Mouse (Mus musculus): Measurements from ENCODE around the gene Tuft1. TPM values are rescaled to one million over a fixed set of nuclear protein-coding genes. Genes with fewer than 3 reads are reported as not detected.
"Not testable (repeated sequence)": the region's sequence is repeated elsewhere in the genome, so short reads cannot be mapped to it uniquely, and the experiment has no call there.

Gene Tuft1
- total and polyA plus RNA-seq, 3 experiments, result 4.0 to 7.4 (median 7.2) TPM

DNA sequence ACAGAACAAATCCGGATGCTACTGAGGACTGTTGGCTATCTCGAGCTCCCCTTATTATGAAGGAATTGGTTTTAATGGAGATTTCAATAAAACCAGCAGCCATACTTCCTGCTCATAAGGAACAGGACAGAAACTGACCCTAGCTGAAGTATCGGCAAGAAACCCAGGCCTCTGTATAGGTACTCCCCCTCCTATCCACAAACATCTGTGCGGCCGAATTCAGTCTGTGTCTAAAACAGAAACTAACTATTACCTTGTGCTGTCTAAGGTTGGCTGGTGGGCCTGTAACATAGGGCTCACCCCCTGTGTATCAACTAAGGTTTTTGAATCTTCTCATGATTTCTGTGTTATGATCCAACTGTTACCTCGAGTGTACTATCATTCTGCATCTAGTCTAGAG is 25.0 kb upstream of the Tuft1 start:
- Histone ChIP-seq H3K4me2 (ENCODE audit: insufficient read depth, low read depth, poor library complexity, severe bottlenecking) (peak overlapping the region; percentile 60; the same call in 1 of the 2 replicates), H3K36me3 (replicated peaks in 1 of 2; ENCODE audit: control insufficient read depth in 1 of 2, insufficient read depth in 1 of 2, low read length in 1 of 2) (no peaks in the 10 kb centered on the region), H3K27me3 (replicated peaks) (no peaks in the 10 kb centered on the region), H3K27ac (ENCODE audit: insufficient read depth, low read depth) (no peak overlapping the region), H3K4me1 (ENCODE audit: control insufficient read depth in 1 of 2, insufficient read depth in 2 of 2) (peaks cover 0 to 15% of the 10 kb centered on the region in 2 experiments; a peak in 2 of 4 replicates), H3K9me3 (replicated peaks; ENCODE audit: low read length) (no peaks in the 10 kb centered on the region), H3K4me3 (replicated peaks in 1 of 3; ENCODE audit: low read depth in 2 of 3, low read length in 2 of 3, poor library complexity in 1 of 3) (no peak overlapping the region), H3K9ac (ENCODE audit: insufficient read depth, low read depth) (0 out of 2 replicates have a peak overlapping the region, but pooled peaks have one; percentile 19), H3K79me2 (replicated peaks; ENCODE audit: control insufficient read depth, extremely low read depth, insufficient read depth, poor library complexity, severe bottlenecking) (no peaks in the 10 kb centered on the region)
- peak; percentile 57 for DNase-seq (ENCODE audit: extremely low read depth)
- TF ChIP-seq CHD2 (IDR thresholded peaks at IDR 0.05; ENCODE audit: low read length) (no peak), PAX5 (IDR thresholded peaks at IDR 0.05; ENCODE audit: low read length) (no peak), E2F4 (IDR thresholded peaks at IDR 0.05; ENCODE audit: insufficient replicate concordance, low read depth, low read length) (no peak), USF1 (IDR thresholded peaks at IDR 0.05; ENCODE audit: low read depth, low read length) (no peak), BHLHE40 (IDR thresholded peaks at IDR 0.05; ENCODE audit: low read depth, low read length) (no peak), ELF1 (IDR thresholded peaks at IDR 0.05; ENCODE audit: low read depth, low read length) (no peak), MXI1 (IDR thresholded peaks at IDR 0.05; ENCODE audit: low read depth, low read length) (no peak), JUN (IDR thresholded peaks at IDR 0.05; ENCODE audit: insufficient read depth, low read depth, low read length) (no peak)
- in situ Hi-C loops (cut with MboI; ENCODE audit: low pct_ligation_motif_present, low pct_unique_long_range_greater_than_20kb, low sequenced_read_pairs) (no loop called here), dilution Hi-C loops (cut with MboI; ENCODE audit: extremely low pct_ligation_motif_present, extremely low pct_unique_long_range_greater_than_20kb, low sequenced_read_pairs) (no loop called here)

DNA sequence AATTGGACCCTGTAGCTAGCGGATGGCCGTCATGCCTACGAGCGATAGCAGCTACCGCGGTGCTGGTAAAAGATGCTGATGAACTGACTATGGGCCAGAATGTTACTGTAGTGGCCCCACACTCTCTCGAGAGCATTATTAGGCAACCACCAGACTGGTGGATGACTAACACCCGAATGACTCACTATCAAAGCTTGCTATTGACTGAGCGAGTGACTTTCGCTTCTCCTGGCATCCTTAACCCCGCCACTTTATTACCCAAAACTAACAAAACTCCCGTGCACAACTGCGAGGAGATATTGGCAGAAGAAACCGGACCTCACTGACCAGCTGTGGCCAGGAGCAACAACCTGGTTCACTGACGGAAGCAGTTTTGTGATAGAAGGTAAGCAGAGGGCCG is 22.1 kb upstream of the Tuft1 start:
- dilution Hi-C loops (cut with MboI; ENCODE audit: extremely low pct_ligation_motif_present, extremely low pct_unique_long_range_greater_than_20kb, low sequenced_read_pairs) (no loop called here), in situ Hi-C loops (cut with MboI; ENCODE audit: low pct_ligation_motif_present, low pct_unique_long_range_greater_than_20kb, low sequenced_read_pairs) (no loop called here)
- Histone ChIP-seq H3K9me3 (replicated peaks; ENCODE audit: low read length) (no peaks in the 10 kb centered on the region), H3K27ac (ENCODE audit: insufficient read depth, low read depth) (no peak overlapping the region), H3K4me1 (ENCODE audit: control insufficient read depth in 1 of 2, insufficient read depth in 2 of 2) (peaks cover 0 to 15% of the 10 kb centered on the region in 2 experiments; a peak in 2 of 4 replicates), H3K4me3 (replicated peaks in 1 of 3; ENCODE audit: low read depth in 2 of 3, low read length in 2 of 3, poor library complexity in 1 of 3) (no peak overlapping the region), H3K9ac (ENCODE audit: insufficient read depth, low read depth) (no peak overlapping the region), H3K36me3 (replicated peaks in 1 of 2; ENCODE audit: control insufficient read depth in 1 of 2, insufficient read depth in 1 of 2, low read length in 1 of 2) (no peaks in the 10 kb centered on the region), H3K79me2 (replicated peaks; ENCODE audit: control insufficient read depth, extremely low read depth, insufficient read depth, poor library complexity, severe bottlenecking) (no peaks in the 10 kb centered on the region), H3K4me2 (ENCODE audit: insufficient read depth, low read depth, poor library complexity, severe bottlenecking) (no peak overlapping the region), H3K27me3 (replicated peaks) (no peaks in the 10 kb centered on the region)
- no peak for DNase-seq (ENCODE audit: extremely low read depth)
- TF ChIP-seq RCOR1 (conservative IDR thresholded peaks at IDR 0.05; ENCODE audit: low read depth, low read length) (no peak), POLR2AphosphoS2 (IDR thresholded peaks at IDR 0.05; ENCODE audit: low read depth, low read length) (no peak), MEF2A (IDR thresholded peaks at IDR 0.05; ENCODE audit: borderline replicate concordance, low read depth, low read length) (no peak), IRF4 (IDR thresholded peaks at IDR 0.05; ENCODE audit: low read depth, low read length) (no peak), SMC3 (IDR thresholded peaks at IDR 0.05; ENCODE audit: low read depth, low read length) (no peak), PAX5 (IDR thresholded peaks at IDR 0.05; ENCODE audit: low read length) (no peak), JUND (conservative IDR thresholded peaks at IDR 0.05; ENCODE audit: low read depth, low read length) (no peak), USF2 (conservative IDR thresholded peaks at IDR 0.05; ENCODE audit: low read depth, low read length) (no peak), NELFE (IDR thresholded peaks at IDR 0.05; ENCODE audit: low read depth, low read length) (no peak)

DNA sequence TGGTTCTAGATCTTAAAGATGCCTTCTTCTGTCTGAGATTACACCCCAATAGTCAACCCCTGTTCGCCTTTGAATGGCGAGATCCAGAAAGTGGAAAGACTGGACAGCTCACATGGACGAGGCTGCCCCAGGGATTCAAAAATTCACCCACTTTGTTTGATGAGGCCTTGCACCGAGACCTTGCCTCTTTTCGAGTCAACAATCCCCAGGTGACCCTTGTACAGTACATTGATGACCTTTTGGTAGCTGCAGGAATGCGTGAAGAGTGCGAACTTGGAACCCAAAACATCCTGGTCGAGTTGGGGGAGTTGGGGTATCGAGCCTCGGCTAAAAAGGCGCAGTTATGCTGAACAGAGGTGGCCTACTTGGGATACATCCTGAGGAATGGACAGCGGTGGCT is 21.4 kb upstream of the Tuft1 start:
- H3K79me2 ChIP-seq (replicated peaks; ENCODE audit: control insufficient read depth, extremely low read depth, insufficient read depth, poor library complexity, severe bottlenecking); H3K27ac ChIP-seq (ENCODE audit: insufficient read depth, low read depth); H3K4me2 ChIP-seq (ENCODE audit: insufficient read depth, low read depth, poor library complexity, severe bottlenecking); in situ Hi-C loops (cut with MboI; ENCODE audit: low pct_ligation_motif_present, low pct_unique_long_range_greater_than_20kb, low sequenced_read_pairs); H3K4me3 ChIP-seq (replicated peaks in 1 of 3; ENCODE audit: low read depth in 2 of 3, low read length in 2 of 3, poor library complexity in 1 of 3); H3K9ac ChIP-seq (ENCODE audit: insufficient read depth, low read depth); H3K9me3 ChIP-seq (replicated peaks; ENCODE audit: low read length); DNase-seq (ENCODE audit: extremely low read depth); H3K36me3 ChIP-seq (replicated peaks in 1 of 2; ENCODE audit: control insufficient read depth in 1 of 2, insufficient read depth in 1 of 2, low read length in 1 of 2); H3K27me3 ChIP-seq (replicated peaks); dilution Hi-C loops (cut with MboI; ENCODE audit: extremely low pct_ligation_motif_present, extremely low pct_unique_long_range_greater_than_20kb, low sequenced_read_pairs): not testable (repeated sequence)
- H3K4me1 ChIP-seq (ENCODE audit: control insufficient read depth in 1 of 2, insufficient read depth in 2 of 2), result peaks cover 0 to 15% of the 10 kb centered on the region in 2 experiments; a peak in 2 of 4 replicates
